Mouse (Mus musculus) layer of hippocampus, adult 9-10 months (tissue): ENCODE data around the gene Abcc1.
A peak's percentile ranks its signal among the peaks of the same experiment; 100 is the strongest.

ENCODE experiments used
- DNase-seq: peaks from one replicate; pipeline ENCODE4 v3.0.0; 2022; ENCODE audit warnings: low spot score

The Abcc1 gene

DNA sequence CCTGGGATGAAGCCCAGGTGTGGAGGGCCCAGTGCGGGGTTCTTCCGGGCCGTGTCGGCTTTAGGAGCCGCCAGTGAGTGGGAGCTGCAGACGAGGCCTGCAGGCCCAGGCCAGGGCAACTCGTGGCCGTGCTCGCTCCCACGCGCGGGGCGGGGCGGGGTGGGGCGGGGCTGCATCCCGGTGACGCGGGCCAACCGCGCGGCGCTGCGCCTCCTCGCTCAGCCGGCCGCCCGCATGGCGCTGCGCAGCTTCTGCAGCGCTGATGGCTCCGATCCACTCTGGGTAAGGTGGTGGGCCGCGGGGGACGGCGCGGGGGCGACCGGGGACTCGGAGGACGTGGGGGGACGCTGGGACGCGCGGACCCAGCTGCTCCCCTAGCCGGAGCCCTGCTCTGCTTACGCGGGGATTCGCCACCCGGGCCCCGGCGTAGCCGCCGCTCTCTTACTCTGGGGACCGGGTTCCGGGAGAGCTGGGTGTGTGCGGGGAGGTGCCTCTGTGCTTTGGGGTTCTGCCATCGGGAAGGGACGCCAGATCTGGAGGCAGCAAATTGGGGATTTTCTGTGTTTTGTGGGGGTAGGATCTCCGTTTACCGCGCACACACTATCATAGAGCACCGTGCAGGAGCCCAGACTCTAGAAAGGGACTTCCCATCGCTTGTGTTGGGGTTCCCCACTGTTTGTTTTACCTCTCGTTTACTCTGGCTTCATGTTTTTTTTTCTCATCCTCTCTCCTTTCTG is at the start of gene Abcc1:
TSS of gene Abcc1 (plus strand) at position 197 of the 737 bp plus-strand sequence.
- DNase-seq, result peak; percentile 29

- DNase-seq, result no peak
Measured at GRCm38 (mm10) chr16:14312914-14313313, 48.4 kb upstream of the Abcc1 start.

GRCm38 (mm10) chr16:14316884-14317876 is 44.2 kb upstream of the Abcc1 start, which contains the start of gene Fopnl:
Gene Fopnl (minus strand): TSS chr16:14317405.
- DNase-seq, result peak; percentile 94

DNA sequence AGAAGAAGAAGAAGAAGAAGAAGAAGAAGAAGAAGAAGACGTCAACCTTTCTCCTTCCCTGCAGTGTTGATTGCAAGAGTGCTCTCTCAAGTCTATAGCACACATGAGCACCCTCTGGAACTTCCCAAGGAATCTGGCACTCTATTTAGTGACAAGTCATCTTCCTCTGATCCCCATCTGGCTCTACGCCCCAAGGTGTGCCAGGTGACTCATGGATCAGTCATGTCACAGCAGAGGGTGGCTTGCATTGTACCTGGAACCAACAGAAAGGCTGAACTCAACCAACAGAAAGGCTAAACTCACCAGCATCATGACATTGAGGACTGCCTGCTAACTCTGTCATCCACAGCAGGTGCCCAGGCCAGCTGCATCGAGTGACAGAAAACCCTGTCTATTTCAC is 41.7 kb upstream of the Abcc1 start:
- no peak for DNase-seq

GRCm38 (mm10) chr16:14320494-14320893 is 40.9 kb upstream of the Abcc1 start:
- no peak for DNase-seq

DNA sequence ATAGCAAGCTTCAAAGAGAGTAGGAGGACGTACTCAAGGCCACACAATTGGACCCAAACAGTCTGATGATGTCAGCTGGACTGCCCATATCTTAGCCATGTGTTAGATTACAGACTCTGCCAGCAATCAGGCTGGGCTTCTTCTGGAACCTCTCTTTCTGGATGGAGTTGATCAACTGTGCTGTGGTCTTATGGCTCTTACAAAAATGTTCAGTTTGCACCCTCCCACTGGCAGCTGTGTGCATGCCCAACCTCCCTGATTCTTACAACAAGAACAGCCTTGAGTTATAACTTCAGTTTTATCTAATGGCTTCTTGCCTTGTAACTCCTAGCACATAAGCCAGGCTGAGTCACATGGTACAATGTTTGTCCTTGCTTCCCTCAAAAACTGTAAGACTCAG is 33.2 kb upstream of the Abcc1 start:
- DNase-seq, result no peak

GRCm38 (mm10) chr16:14344967-14345366 is 16.4 kb upstream of the Abcc1 start:
- no peak for DNase-seq

DNA sequence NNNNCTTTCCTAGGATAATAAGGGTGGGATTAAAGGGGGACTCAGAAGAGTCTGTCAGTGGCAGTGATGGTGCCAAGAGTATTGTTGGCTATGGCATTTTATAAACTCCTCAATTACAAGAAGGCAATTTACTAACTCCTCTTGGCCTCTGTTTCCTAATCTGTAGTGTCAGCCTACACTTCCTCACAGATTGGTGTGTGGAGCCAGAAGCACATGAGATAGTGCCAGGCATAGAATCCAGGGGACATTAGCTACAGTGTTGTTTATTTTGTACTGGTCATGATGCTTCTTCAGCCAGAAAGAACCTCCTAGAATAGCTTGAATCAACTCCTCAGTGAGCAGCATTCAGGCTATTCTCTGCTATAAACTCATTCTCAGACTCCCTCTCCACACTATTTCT is 9.8 kb upstream of the Abcc1 start:
- DNase-seq, result no peak

DNA sequence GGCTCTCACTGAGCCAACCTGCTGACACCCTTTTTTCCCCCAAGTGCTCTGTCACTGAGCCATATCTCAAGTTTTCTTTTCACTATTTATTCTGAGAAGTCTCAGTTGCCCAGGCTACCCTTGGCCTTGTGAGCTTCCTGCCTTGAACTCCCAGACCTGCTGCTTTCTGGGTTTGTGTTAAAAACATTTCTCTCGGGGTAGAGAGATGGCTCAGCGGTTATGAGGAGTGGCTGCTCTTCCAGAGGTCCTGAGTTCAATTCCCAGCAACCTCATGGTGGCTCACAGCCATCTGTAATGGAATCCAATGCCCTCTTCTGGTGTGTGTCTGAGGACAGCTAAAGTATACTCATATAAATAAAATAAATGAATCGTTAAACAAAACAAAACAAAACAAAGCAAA is 9.1 kb upstream of the Abcc1 start:
- no peak for DNase-seq

GRCm38 (mm10) chr16:14352663-14353062 is 8.7 kb upstream of the Abcc1 start:
- DNase-seq, result no peak

DNA sequence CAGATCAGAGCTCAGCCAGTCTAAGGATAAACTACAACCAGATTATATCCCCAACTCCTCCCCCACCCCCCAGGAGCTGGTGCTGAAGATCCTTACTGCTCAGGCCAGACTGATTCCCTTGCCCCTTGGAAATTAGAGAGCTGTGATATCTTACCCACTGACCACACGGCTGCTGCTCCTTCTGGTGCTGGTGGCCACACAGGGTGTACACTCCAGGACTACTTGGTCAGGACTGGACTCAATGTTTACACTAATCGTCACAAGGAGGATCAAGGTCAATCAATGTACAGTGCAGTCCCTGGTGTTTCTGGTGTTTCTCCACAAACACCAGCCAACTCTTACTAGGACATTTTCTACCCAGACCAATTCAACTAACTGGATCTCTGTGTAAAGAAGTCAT is 3.5 kb upstream of the Abcc1 start:
- no peak for DNase-seq

GRCm38 (mm10) chr16:14358531-14358930 is 2.8 kb upstream of the Abcc1 start:
- no peak for DNase-seq

GRCm38 (mm10) chr16:14360931-14361330 is 427 bp upstream of the Abcc1 start:
- no peak for DNase-seq

- DNase-seq, result no peak
Measured at GRCm38 (mm10) chr16:14362099-14362820, 902 bp downstream of the Abcc1 start.

GRCm38 (mm10) chr16:14363496-14363895 is 2.1 kb downstream of the Abcc1 start:
- no peak for DNase-seq

DNA sequence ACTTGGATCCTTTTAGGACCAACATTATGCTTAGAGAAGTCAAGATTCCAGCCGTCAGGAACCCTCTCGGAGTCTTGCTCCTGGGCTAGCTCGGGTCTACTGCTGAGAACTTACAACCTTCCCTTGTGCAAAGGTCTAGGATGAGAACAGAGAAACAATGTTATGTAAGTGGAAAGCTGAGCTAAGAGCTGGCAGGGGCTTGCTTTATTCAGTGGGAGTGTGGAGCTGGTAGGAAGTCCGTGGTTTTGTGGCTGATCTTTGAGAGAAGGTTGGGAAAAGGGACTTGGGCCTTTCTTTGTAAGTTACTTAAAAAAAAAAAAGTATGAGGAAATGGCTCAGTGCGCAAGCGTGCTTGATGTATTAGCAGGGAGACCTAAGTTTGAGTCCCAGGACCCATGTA is 2.7 kb downstream of the Abcc1 start:
- no peak for DNase-seq

DNA sequence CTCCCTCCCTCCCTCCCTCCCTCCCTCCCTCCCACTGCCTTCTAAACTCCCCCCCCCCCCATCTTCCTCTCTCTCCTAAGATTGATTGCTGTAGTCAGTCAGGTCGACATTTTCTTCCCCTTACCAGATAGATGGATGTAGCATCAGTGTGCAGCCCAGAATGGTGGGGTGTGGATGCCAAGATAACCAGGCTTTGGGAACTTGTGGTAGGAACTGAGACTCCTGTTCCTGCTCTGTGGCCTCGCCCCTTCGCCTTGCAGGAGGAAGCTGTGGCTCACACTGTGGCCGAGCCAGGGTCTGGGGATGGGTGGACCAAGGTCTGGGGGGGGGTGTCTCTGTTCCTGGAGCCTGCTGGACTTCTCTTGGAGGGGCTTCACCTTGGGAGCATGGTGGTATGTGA is 4.1 kb downstream of the Abcc1 start:
- no peak for DNase-seq

- DNase-seq, result no peak
Measured at GRCm38 (mm10) chr16:14366017-14366416, 4.7 kb downstream of the Abcc1 start.

- DNase-seq, result peak; percentile 40
Measured at GRCm38 (mm10) chr16:14371367-14371766, 10.0 kb downstream of the Abcc1 start.

DNA sequence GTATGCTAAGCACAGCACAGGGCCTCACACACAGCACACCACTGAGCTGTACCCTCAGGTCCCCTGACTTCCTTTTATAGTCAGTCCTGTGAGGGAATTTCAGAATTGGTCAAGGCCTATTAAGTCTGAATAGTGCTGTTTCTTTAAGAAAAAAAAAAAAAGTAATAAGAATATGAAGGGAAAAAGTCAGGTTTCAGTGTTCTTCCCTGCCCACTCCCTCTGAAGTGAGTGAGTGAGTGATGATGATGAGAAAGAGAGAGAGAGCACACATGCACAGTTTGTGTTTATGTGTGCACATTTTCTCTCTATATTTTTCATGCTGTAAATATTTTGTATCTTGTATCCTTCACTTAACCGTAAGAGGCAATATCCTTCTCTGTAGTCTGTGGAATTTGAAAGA is 11.0 kb downstream of the Abcc1 start:
- DNase-seq, result no peak

GRCm38 (mm10) chr16:14372817-14373301 is 11.5 kb downstream of the Abcc1 start:
- no peak for DNase-seq

DNA sequence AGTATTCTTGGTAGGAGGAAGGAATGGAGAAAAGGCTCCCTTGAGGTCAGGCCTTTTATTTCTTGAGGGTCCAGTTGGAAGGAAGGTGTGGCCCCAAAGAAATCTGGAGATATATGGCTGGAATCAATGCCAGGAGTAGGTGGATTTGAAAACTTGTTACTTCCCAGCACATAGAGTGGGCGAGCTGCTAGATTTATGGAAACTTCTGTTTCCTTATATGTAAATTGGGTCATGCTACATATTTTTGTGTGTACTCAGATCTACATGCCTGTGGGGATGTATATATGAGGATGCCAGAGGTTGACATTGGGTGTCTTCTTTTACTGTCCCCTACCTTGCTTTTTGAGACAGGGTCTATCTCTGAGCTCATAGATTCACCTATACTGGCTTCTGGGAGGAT is 14.6 kb downstream of the Abcc1 start:
- DNase-seq, result no peak
